Mouse (Mus musculus): ENCODE data around the gene Gm9048.
"Not testable (repeated sequence)": the region's sequence is repeated elsewhere in the genome, so short reads cannot be mapped to it uniquely, and the experiment has no call there.

The Gm9048 gene

DNA sequence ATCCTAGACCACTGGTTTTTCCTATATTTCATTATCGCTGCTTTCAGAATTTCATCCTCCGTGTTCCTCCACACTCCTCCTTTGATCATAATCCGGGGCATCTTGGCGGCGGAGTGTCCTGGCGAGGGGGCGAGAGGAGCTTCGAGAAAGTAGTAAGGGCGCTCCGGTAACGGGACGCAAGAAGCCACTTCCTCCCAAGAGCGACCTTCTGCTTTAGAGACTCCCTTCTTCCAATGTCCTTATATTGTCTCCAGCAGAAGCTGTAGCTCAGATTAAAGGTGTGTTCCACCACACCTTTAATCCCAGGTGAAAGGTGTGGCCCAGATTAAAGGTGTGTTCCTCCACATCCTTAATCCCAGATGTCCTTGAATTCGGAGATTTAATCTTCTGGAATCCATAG, at the start of gene Gm9048:
Gene Gm9048, minus strand, starts transcription at position 101 of the 400 bp plus-strand sequence.
- DNase-seq (ENCODE audit: low spot score in 2 of 2), result not testable (repeated sequence)

DNA sequence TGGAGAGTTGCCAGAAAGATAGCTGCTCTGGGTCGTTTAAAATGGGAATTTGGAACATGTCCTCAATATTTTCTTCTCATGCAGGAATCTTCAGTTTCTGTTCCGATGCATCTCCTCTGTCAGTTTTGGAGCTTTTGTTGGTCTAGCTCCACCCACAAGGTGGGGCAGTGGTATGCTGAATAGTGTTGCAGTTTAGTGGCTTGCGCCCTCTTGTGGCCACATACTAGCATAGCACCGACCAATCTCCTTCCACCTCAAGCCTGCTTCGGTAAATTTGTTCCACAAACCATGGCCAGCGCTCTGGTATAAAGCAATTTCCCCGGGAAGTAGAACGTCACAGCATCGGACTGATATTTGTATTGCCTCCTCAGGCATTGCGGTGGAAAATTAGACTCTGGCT, 22.0 kb upstream of the Gm9048 start:
- peak; percentile 56 to 62 for DNase-seq (ENCODE audit: low spot score in 2 of 2)

DNA sequence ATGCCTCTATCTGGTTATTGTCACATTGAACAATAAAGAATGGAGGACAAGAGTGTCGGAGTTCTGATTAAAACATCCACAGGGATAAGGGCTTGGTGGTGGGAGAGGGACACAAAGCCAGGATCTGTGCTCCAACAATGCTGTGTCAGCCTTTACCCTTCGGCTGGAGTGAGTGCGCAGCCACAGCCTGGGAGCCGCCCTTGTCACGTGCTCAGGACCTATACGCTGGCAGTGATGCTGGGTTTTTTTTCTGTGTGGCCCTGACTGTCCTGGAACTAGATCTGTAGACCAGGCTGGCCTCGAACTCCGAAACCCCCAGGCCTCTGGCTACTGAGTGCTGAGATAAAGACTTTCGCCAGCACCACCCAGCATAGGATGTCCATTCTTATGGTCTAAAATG, 21.0 kb upstream of the Gm9048 start:
- DNase-seq (ENCODE audit: low spot score in 2 of 2), result no peak

DNA sequence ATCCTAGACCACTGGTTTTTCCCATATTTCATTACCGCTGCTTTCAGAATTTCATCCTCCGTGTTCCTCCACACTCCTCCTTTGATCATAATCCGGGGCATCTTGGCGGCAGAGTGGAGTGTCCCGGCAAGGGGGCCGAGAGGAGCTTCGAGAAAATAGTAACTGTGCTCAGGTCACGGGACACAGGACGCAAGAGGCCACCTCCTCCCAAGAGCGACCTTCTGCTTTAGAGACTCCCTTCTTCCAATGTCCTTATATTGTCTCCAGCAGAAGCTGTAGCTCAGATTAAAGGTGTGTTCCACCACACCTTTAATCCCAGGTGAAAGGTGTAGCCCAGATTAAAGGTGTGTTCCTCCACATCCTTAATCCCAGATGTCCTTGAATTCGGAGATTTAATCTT, 5.5 kb upstream of the Gm9048 start, which contains the start of gene Gm9049:
Gene Gm9049, minus strand, starts transcription at position 101 of the 400 bp plus-strand sequence.
- not testable (repeated sequence) for DNase-seq (ENCODE audit: low spot score in 2 of 2)

DNA sequence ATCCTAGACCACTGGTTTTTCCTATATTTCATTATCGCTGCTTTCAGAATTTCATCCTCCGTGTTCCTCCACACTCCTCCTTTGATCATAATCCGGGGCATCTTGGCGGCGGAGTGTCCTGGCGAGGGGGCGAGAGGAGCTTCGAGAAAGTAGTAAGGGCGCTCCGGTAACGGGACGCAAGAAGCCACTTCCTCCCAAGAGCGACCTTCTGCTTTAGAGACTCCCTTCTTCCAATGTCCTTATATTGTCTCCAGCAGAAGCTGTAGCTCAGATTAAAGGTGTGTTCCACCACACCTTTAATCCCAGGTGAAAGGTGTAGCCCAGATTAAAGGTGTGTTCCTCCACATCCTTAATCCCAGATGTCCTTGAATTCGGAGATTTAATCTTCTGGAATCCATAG, 5.3 kb downstream of the Gm9048 start, which contains the start of gene Gm9046:
Gene Gm9046, minus strand, starts transcription at position 101 of the 400 bp plus-strand sequence.
- DNase-seq (ENCODE audit: low spot score in 2 of 2), result not testable (repeated sequence)

DNA sequence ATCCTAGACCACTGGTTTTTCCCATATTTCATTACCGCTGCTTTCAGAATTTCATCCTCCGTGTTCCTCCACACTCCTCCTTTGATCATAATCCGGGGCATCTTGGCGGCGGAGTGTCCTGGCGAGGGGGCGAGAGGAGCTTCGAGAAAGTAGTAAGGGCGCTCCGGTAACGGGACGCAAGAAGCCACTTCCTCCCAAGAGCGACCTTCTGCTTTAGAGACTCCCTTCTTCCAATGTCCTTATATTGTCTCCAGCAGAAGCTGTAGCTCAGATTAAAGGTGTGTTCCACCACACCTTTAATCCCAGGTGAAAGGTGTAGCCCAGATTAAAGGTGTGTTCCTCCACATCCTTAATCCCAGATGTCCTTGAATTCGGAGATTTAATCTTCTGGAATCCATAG, 10.7 kb downstream of the Gm9048 start, which contains the start of gene Gm9045:
Gene Gm9045, minus strand, starts transcription at position 101 of the 400 bp plus-strand sequence.
- DNase-seq (ENCODE audit: low spot score in 2 of 2), result not testable (repeated sequence)

DNA sequence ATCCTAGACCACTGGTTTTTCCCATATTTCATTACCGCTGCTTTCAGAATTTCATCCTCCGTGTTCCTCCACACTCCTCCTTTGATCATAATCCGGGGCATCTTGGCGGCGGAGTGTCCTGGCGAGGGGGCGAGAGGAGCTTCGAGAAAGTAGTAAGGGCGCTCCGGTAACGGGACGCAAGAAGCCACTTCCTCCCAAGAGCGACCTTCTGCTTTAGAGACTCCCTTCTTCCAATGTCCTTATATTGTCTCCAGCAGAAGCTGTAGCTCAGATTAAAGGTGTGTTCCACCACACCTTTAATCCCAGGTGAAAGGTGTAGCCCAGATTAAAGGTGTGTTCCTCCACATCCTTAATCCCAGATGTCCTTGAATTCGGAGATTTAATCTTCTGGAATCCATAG, 16.2 kb downstream of the Gm9048 start, which contains the start of gene Gm9044:
Gene Gm9044, minus strand, starts transcription at position 101 of the 400 bp plus-strand sequence.
- not testable (repeated sequence) for DNase-seq (ENCODE audit: low spot score in 2 of 2)

DNA sequence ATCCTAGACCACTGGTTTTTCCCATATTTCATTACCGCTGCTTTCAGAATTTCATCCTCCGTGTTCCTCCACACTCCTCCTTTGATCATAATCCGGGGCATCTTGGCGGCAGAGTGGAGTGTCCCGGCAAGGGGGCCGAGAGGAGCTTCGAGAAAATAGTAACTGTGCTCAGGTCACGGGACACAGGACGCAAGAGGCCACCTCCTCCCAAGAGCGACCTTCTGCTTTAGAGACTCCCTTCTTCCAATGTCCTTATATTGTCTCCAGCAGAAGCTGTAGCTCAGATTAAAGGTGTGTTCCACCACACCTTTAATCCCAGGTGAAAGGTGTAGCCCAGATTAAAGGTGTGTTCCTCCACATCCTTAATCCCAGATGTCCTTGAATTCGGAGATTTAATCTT, 21.6 kb downstream of the Gm9048 start, which contains the start of gene Gm9040:
Gene Gm9040, minus strand, starts transcription at position 101 of the 400 bp plus-strand sequence.
- DNase-seq (ENCODE audit: low spot score in 2 of 2), result not testable (repeated sequence)

DNA sequence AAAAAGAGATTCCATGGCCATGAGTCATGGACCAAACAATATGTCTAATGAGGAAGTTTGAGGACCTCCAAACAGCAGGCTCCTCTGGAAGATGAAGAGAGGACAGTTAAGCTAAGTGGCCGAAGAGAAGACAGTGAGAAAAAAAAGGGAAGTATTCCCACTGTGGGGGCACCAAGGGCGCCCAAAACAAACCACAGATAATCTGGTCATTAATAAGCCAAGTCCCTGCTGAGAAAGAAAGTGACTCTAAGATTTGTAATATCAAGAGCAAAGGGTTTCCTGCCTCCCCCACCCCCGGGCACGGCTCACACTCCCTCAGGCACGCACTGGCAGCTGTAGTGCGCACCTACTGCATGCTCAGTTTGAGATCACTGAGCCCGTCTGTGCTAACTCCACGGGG, 29.5 kb downstream of the Gm9048 start:
- no peak for DNase-seq (ENCODE audit: low spot score in 2 of 2)

DNA sequence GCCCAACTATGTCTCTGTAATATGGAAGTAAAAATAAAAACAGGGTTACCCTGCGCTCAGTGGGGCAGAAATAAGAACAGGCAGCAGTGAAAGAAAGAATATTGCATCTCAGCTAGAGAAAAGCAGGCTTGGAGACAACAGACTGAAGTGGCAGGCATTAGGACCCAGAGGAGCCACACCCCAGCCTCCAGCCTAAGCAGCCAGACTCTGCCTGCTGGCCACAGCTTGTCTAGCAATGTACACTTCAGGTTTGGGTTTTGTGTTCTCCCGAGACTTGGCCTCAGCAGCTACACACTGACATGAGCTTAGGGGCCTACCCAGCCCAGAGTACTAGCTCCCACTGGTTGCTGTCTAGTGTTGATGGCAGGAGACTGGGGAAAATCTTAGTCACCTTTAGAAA, 46.3 kb downstream of the Gm9048 start:
- DNase-seq (ENCODE audit: low spot score in 2 of 2), result not testable (repeated sequence)

All from urinary bladder, adult 18-20 months (tissue).